Mouse (Mus musculus) MEL (cell line): ENCODE measurements around the gene Pramel6.

Experiments used
- CHD2 ChIP-seq: IDR thresholded peaks from 2 replicates; pipeline ENCODE4 v1.6.1; 2011; ENCODE audit warnings: low read length, improper control_type of control experiment
- CTCF ChIP-seq, 3 experiments: IDR thresholded peaks in 2 of 3; conservative IDR thresholded peaks in 1 of 3; 2 replicates each; pipeline ENCODE4 v1.5.1; 2011 to 2012; ENCODE audit warnings: low read length in 3 of 3, low read depth in 2 of 3, mild to moderate bottlenecking in 2 of 3, improper control_type of control experiment in 1 of 3, inconsistent platforms in 1 of 3, mixed read lengths in 1 of 3, moderate library complexity in 1 of 3; ENCODE audit not compliant: control insufficient read depth in 1 of 3, insufficient read depth in 1 of 3, poor library complexity in 1 of 3, severe bottlenecking in 1 of 3
- EP300 ChIP-seq, 2 experiments: IDR thresholded peaks; 2 replicates each; pipeline ENCODE4 v1.6.1; 2011; ENCODE audit warnings: improper control_type of control experiment in 2 of 2, low read length in 2 of 2, low read depth in 1 of 2, mild to moderate bottlenecking in 1 of 2
- KAT2A ChIP-seq: conservative IDR thresholded peaks from 2 replicates; pipeline ENCODE4 v1.6.1; 2012; ENCODE audit warnings: low read depth, low read length, improper control_type of control experiment, inconsistent platforms
- MAFK ChIP-seq: IDR thresholded peaks from 2 replicates; pipeline ENCODE4 v1.6.1; 2011; ENCODE audit warnings: low read depth, mild to moderate bottlenecking, low read length, improper control_type of control experiment, borderline replicate concordance
- MAX ChIP-seq: IDR thresholded peaks from 2 replicates; pipeline ENCODE4 v1.6.1; 2011; ENCODE audit warnings: low read length, improper control_type of control experiment
- NELFE ChIP-seq: IDR thresholded peaks from 2 replicates; pipeline ENCODE4 v1.6.1; 2011; ENCODE audit warnings: low read depth, low read length, improper control_type of control experiment
- POLR2A ChIP-seq, 2 experiments: IDR thresholded peaks; 2 replicates each; pipeline ENCODE4 v1.6.1; 2011 to 2012; ENCODE audit warnings: low read length in 2 of 2, mild to moderate bottlenecking in 2 of 2, control low read depth in 1 of 2, improper control_type of control experiment in 1 of 2, low read depth in 1 of 2, moderate library complexity in 1 of 2; ENCODE audit not compliant: control insufficient read depth in 1 of 2, insufficient read depth in 1 of 2, poor library complexity in 1 of 2
- TAL1 ChIP-seq: IDR thresholded peaks from 2 replicates; pipeline ENCODE4 v1.6.1; 2012; ENCODE audit warnings: mild to moderate bottlenecking, inconsistent platforms, low read length, moderate library complexity, mixed read lengths
- ZKSCAN1 ChIP-seq: IDR thresholded peaks from 2 replicates; pipeline ENCODE4 v1.6.1; 2012; ENCODE audit warnings: low read depth, mild to moderate bottlenecking, inconsistent platforms, low read length, improper control_type of control experiment, moderate library complexity
- ZMIZ1 ChIP-seq: IDR thresholded peaks from 2 replicates; pipeline ENCODE4 v1.6.1; 2012; ENCODE audit warnings: low read depth, mild to moderate bottlenecking, inconsistent platforms, low read length, improper control_type of control experiment, moderate library complexity
- ZNF384 ChIP-seq: IDR thresholded peaks from 2 replicates; pipeline ENCODE4 v1.6.1; 2012; ENCODE audit warnings: low read depth, mild to moderate bottlenecking, inconsistent platforms, low read length, improper control_type of control experiment

DNA sequence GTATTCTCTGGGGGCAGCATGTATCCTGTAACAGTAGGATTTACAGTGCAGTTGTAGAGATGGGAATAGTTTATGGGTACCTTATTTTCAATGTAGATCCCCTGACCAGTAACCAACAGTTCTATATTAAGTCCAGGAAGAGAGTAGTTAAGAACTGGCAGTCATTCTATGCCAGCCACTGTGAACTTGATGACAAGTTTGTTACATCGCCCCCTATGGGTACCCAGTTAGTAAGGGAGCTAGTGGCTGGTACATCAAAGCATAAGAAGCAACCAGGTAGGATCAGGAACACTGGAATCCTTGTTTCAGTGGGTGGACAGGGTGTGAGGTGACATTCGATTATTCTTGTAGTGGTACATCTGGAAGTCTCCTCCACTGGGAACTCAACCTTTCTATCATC lies 24.1 kb upstream of the Pramel6 start:
- no peak for TF ChIP-seq TAL1
- no peak for TF ChIP-seq ZNF384
- no peak for TF ChIP-seq CTCF (IDR thresholded peaks at IDR 0.05 in 2 of 3, conservative IDR thresholded peaks at IDR 0.05 in 1 of 3; ENCODE audit: control insufficient read depth in 1 of 3, insufficient read depth in 1 of 3, low read depth in 2 of 3, low read length in 3 of 3, poor library complexity in 1 of 3, severe bottlenecking in 1 of 3)
- TF ChIP-seq POLR2A (IDR thresholded peaks at IDR 0.05; ENCODE audit: control insufficient read depth in 1 of 2, insufficient read depth in 1 of 2, low read depth in 1 of 2, low read length in 2 of 2, poor library complexity in 1 of 2) = no peak
- no peak for TF ChIP-seq KAT2A
- no peak for TF ChIP-seq NELFE
- no peak for TF ChIP-seq CHD2
- TF ChIP-seq ZKSCAN1 = no peak
- TF ChIP-seq MAFK = no peak
- TF ChIP-seq EP300 (IDR thresholded peaks at IDR 0.05; ENCODE audit: low read depth in 1 of 2, low read length in 2 of 2) = no peak
- no peak for TF ChIP-seq MAX
- no peak for TF ChIP-seq ZMIZ1
